Comparison of ENCODE assay signal across 7 mouse cellular contexts in genomic region chr1:185328721-185329610, GRCm38 (mm10). TPM values are rescaled to one million over a fixed set of nuclear protein-coding genes. Genes with fewer than 3 reads are reported as not detected.
DNase-seq lines count a peak whose midpoint lies in the region; ATAC-seq and TF ChIP-seq lines count a peak whose summit lies in the region.

Iars2 (minus strand) TSS chr1:185329396.

- ATAC-seq in embryonic facial prominence, embryonic 11.5 days (replicated peaks; ENCODE audit: insufficient number of reproducible peaks, low FRiP score, low TSS enrichment, low read depth) = peak; percentile 87
- peak; percentile 87 for ATAC-seq in limb, embryonic 12.5 days (ENCODE audit: insufficient number of reproducible peaks, insufficient read depth, low FRiP score, low TSS enrichment, low read depth)
- ATAC-seq in midbrain, embryonic 15.5 days (replicated peaks) = peak; percentile 93

- H3K36me3 ChIP-seq in embryonic facial prominence, embryonic 11.5 days (replicated peaks; ENCODE audit: control insufficient read depth, insufficient read depth, low read depth, low read length) = peaks cover 4% of the 10 kb centered on the region; the same call in 1 of the 2 replicates
- H3K36me3 ChIP-seq in kidney, adult 2 months (ENCODE audit: control insufficient read depth, insufficient read depth, low read length) = peaks cover 2% of the 10 kb centered on the region; the same call in 1 of the 2 replicates
- peaks cover 32% of the 10 kb centered on the region for H3K36me3 ChIP-seq in limb, embryonic 12.5 days
- H3K36me3 ChIP-seq in midbrain, embryonic 15.5 days (replicated peaks) = peaks cover 14% of the 10 kb centered on the region; the same call in 1 of the 2 replicates
- peaks cover 10% of the 10 kb centered on the region for H3K36me3 ChIP-seq in spleen, adult 2 months (ENCODE audit: control insufficient read depth, insufficient read depth, low read length)

- WGBS in embryonic facial prominence, embryonic 11.5 days = under 1% methylated on average over 76 of the region's 76 CpGs
- WGBS in kidney, adult 2 months = under 1% methylated on average over 76 of the region's 76 CpGs
- under 1% methylated on average over 76 of the region's 76 CpGs for WGBS in limb, embryonic 12.5 days
- WGBS in midbrain, embryonic 15.5 days = under 1% methylated on average over 73 of the region's 76 CpGs
- WGBS in spleen, adult 2 months = under 1% methylated on average over 64 of the region's 76 CpGs

- no peaks in the 10 kb centered on the region for H3K4me1 ChIP-seq in embryonic facial prominence, embryonic 11.5 days (ENCODE audit: control insufficient read depth, insufficient read depth, low read length)
- no peaks in the 10 kb centered on the region for H3K4me1 ChIP-seq in kidney, adult 2 months (ENCODE audit: control insufficient read depth, insufficient read depth, low read length)
- peaks cover 16% of the 10 kb centered on the region for H3K4me1 ChIP-seq in limb, embryonic 12.5 days (replicated peaks)
- H3K4me1 ChIP-seq in midbrain, embryonic 15.5 days = peaks cover 37% of the 10 kb centered on the region
- no peaks in the 10 kb centered on the region for H3K4me1 ChIP-seq in spleen, adult 2 months (ENCODE audit: control insufficient read depth, insufficient read depth, insufficient read length)

- no peak for TF ChIP-seq CTCF in kidney, adult 2 months (conservative IDR thresholded peaks at IDR 0.05; ENCODE audit: insufficient read depth, insufficient read length, low read depth, low read length)
- no peak for TF ChIP-seq CTCF in spleen, adult 2 months (IDR thresholded peaks at IDR 0.05; ENCODE audit: extremely low read depth, insufficient read depth, insufficient read length, insufficient replicate concordance)

- peak within 1 kb of the TSS; percentile 84 for H3K4me3 ChIP-seq in embryonic facial prominence, embryonic 11.5 days (ENCODE audit: low read depth, low read length)
- H3K4me3 ChIP-seq in kidney, adult 2 months (ENCODE audit: insufficient read depth, low read depth, low read length) = peak within 1 kb of the TSS; percentile 93
- H3K4me3 ChIP-seq in limb, embryonic 12.5 days (replicated peaks) = peak within 1 kb of the TSS; percentile 97
- peak within 1 kb of the TSS; percentile 81 for H3K4me3 ChIP-seq in midbrain, embryonic 15.5 days
- H3K4me3 ChIP-seq in spleen, adult 2 months (ENCODE audit: extremely low read depth, insufficient read depth, insufficient read length) = peak within 1 kb of the TSS; percentile 89

- no peaks in the 10 kb centered on the region for H3K27me3 ChIP-seq in embryonic facial prominence, embryonic 11.5 days (ENCODE audit: control insufficient read depth, insufficient read depth, low read length)
- H3K27me3 ChIP-seq in kidney, adult 2 months (replicated peaks; ENCODE audit: control insufficient read depth, insufficient read depth, low read length) = no peaks in the 10 kb centered on the region
- H3K27me3 ChIP-seq in limb, embryonic 12.5 days = no peaks in the 10 kb centered on the region
- H3K27me3 ChIP-seq in midbrain, embryonic 15.5 days (replicated peaks) = no peaks in the 10 kb centered on the region
- H3K27me3 ChIP-seq in spleen, adult 2 months (ENCODE audit: control insufficient read depth, insufficient read depth, low read length) = no peaks in the 10 kb centered on the region

- peak within 1 kb of the TSS; percentile 68 for H3K4me2 ChIP-seq in embryonic facial prominence, embryonic 11.5 days (ENCODE audit: low read depth, low read length)
- H3K4me2 ChIP-seq in limb, embryonic 12.5 days = peak within 1 kb of the TSS; percentile 69
- H3K4me2 ChIP-seq in midbrain, embryonic 15.5 days = peak within 1 kb of the TSS; percentile 91

- DNase-seq in adrenal gland, postnatal 14 days = peak; percentile 95
- DNase-seq in embryonic facial prominence, embryonic 11.5 days (ENCODE audit: low spot score) = peak; percentile 94
- peak; percentile 99 for DNase-seq in heart, adult 11 months
- peak; percentile 94 for DNase-seq in kidney, adult 2 months
- peak; percentile 63 to 91 for DNase-seq in spleen, adult 2 months (ENCODE audit: low read depth in 1 of 2, low spot score in 2 of 2)

- no peaks in the 10 kb centered on the region for H3K9me3 ChIP-seq in embryonic facial prominence, embryonic 11.5 days (replicated peaks; ENCODE audit: control insufficient read depth, low read length)
- H3K9me3 ChIP-seq in limb, embryonic 12.5 days = no peaks in the 10 kb centered on the region
- H3K9me3 ChIP-seq in midbrain, embryonic 15.5 days = no peaks in the 10 kb centered on the region

- peak within 1 kb of the TSS; percentile 68 for H3K27ac ChIP-seq in embryonic facial prominence, embryonic 11.5 days (replicated peaks; ENCODE audit: low read depth, low read length)
- peak within 1 kb of the TSS; percentile 76 for H3K27ac ChIP-seq in kidney, adult 2 months (ENCODE audit: insufficient read depth, low read depth, low read length)
- H3K27ac ChIP-seq in limb, embryonic 12.5 days = peak within 1 kb of the TSS; percentile 97
- H3K27ac ChIP-seq in midbrain, embryonic 15.5 days = peak within 1 kb of the TSS; percentile 93
- H3K27ac ChIP-seq in spleen, adult 2 months (ENCODE audit: insufficient read depth, low read length) = peak within 1 kb of the TSS; percentile 86

- peak; percentile 33 for TF ChIP-seq POLR2A in kidney, adult 2 months (IDR thresholded peaks at IDR 0.05; ENCODE audit: low read depth, low read length)
- peak; percentile 41; the same call in 1 of the 2 replicates for TF ChIP-seq POLR2A in spleen, adult 2 months (IDR thresholded peaks at IDR 0.05; ENCODE audit: low read depth, low read length)

- peak within 1 kb of the TSS; percentile 89 for H3K9ac ChIP-seq in embryonic facial prominence, embryonic 11.5 days (replicated peaks; ENCODE audit: low read length)
- peak within 1 kb of the TSS; percentile 93 for H3K9ac ChIP-seq in limb, embryonic 12.5 days (replicated peaks)
- peak within 1 kb of the TSS; percentile 94 for H3K9ac ChIP-seq in midbrain, embryonic 15.5 days

RNA-seq across cellular contexts. Expression of gene Iars2, which starts in this region (rescaled TPM):
- 97.7 and 99.4 TPM in 2 replicates for total RNA-seq in adrenal gland, postnatal 14 days (2021)
- 25.5 and 29.1 TPM in 2 replicates for polyA plus RNA-seq in embryonic facial prominence, embryonic 11.5 days (2014; fragmentation: Nextera tagmentation; extraction: Ambion mirVana)
- polyA plus RNA-seq in kidney, adult 2 months (2012; rRNA removed) = 37.7 and 40.9 TPM in 2 replicates
- 30.3 and 30.7 TPM in 2 replicates for polyA plus RNA-seq in limb, embryonic 12.5 days (2016; fragmentation: Nextera tagmentation; extraction: Ambion mirVana)
- 18.3 and 20.2 TPM in 2 replicates for polyA plus RNA-seq in midbrain, embryonic 15.5 days (2015; fragmentation: Nextera tagmentation; extraction: Ambion mirVana)
- 11.6 and 13.2 TPM in 2 replicates for polyA plus RNA-seq in spleen, adult 2 months (2012; rRNA removed)

Comparison
In these comparisons a context has a peak if more than half of its experiments do, and no peak if none do; other contexts are left out.
1. Peak in every context shown above with its lines: DNase-seq, ATAC-seq, H3K4me3 ChIP-seq and H3K27ac ChIP-seq.